Mouse (Mus musculus): ENCODE measurements around the gene Erf.

DNA sequence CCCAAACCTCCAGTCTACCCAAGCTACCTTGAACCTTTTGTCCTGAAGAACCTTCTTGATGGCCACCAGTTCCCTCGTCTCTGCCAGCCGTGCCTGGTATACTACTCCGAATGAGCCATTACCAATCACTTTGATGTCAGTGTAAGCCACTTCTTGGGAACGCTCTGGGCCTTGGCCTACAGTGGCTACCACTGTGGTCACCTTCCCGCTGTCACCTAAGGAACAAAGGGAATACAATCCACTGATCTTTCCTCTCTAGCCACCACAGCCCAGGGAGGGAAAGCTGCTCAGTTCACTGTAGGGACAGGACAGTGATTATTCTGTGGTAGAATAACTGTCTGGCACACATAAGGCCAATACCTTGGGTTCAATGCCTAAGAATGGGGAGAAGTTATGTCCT, 15.0 kb downstream of the Erf start:
- TF ChIP-seq GATA1 (IDR thresholded peaks at IDR 0.05; ENCODE audit: borderline replicate concordance, low read length) (no peak), FLI1 (IDR thresholded peaks at IDR 0.05; ENCODE audit: low read length) (no peak)

Data from megakaryocyte, embryonic 14.5 days (primary cell).